Mouse (Mus musculus) megakaryocyte, embryonic 14.5 days (primary cell): ENCODE data around the gene Sumo2.
"Not testable (repeated sequence)": the region's sequence is repeated elsewhere in the genome, so short reads cannot be mapped to it uniquely, and the experiment has no call there.

Source experiments
- FLI1 ChIP-seq: IDR thresholded peaks from 2 replicates; pipeline ENCODE4 v1.6.1; 2012; ENCODE audit warnings: low read length, inconsistent platforms, mixed read lengths
- GATA1 ChIP-seq: IDR thresholded peaks from 3 replicates; pipeline ENCODE4 v1.6.1; 2012; ENCODE audit warnings: mixed read lengths, low read length, inconsistent platforms, borderline replicate concordance

- TF ChIP-seq GATA1, FLI1: not testable (repeated sequence)
Measured at GRCm38 (mm10) chr11:115476630-115477029, 59.4 kb downstream of the Sumo2 start.
